Mouse (Mus musculus): ENCODE results near the gene Fut2.

DNA sequence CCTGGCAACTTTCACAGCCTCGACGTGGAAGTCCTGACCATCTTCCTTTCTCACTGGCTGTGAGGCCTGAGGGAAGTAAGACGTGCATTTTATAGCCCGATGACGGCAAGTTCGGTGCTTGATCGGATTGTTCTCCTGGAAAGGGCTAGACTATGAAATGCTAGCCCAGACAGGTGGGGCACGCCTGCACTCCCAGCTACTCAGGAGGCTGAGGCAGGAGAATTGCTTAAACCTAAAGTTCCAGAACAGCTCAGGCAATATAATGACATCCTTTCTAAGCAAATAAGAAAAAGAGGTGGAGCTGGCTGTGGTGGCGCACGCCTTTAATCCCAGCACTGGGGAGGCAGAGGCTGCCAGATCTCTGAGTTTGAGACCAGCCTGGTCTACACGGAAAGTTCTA, 42.7 kb downstream of the Fut2 start:
- TF ChIP-seq POLR2A (IDR thresholded peaks at IDR 0.05; ENCODE audit: extremely low read depth, insufficient read depth, low read length) (no peak), CTCF (IDR thresholded peaks at IDR 0.05; ENCODE audit: extremely low read depth, insufficient read depth, low read length) (no peak)

Data from cortical plate, adult 2 months (tissue).